Mouse (Mus musculus): ENCODE data around the gene Stx5a.

DNA sequence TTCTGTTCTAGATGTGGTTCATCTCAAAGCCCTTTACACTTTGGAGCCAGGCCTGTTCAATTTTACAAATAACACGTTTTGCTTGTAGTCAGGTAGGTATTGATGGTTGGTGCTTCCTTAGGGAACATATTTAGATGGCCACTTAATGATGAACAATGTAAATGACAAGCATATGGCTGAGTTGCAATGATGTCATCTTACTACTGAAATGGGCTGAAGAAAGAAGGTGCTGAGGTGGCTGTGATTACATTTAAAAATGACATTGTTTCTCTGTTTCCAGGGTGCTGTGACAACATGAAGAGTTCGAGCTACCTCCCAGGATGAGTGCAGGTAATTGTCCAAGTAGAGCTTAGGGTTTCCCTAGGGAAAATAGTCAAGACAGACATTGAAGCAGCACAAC lies 16.8 kb upstream of the Stx5a start:
- no peak for TF ChIP-seq POLR2A (IDR thresholded peaks at IDR 0.05; ENCODE audit: low read depth, low read length)
- no peak for TF ChIP-seq CTCF (IDR thresholded peaks at IDR 0.05; ENCODE audit: extremely low read depth, insufficient read depth, insufficient read length, insufficient replicate concordance)

Measured in spleen, adult 2 months (tissue).